Mouse (Mus musculus) forebrain, embryonic 14.5 days (tissue): ENCODE measurements around the gene Gimap4. TPM values are rescaled to one million over a fixed set of nuclear protein-coding genes. Genes with fewer than 3 reads are reported as not detected.

Source experiments
- ATAC-seq: fragments of 200-750 bp; cut with Nextera tagmentation; 2 replicates; pipeline ENCODE4 v1.8.0; 2017; ENCODE audit warnings: mild to moderate bottlenecking, moderate library complexity
- DNase-seq: peaks from one replicate; pipeline ENCODE4 v3.0.0-alpha.2; 2015; ENCODE audit warnings: low spot score
- H3K27ac ChIP-seq: fragments of 300-500 bp; sonication (generic); 2 replicates; pipeline ENCODE4 v1.5.1; 2014; ENCODE audit warnings: low read depth, mild to moderate bottlenecking, control low read depth, low read length, moderate library complexity
- H3K27me3 ChIP-seq: fragments of 300-500 bp; sonication (generic); replicated peaks from 2 replicates; pipeline ENCODE4 v1.6.1; 2014; ENCODE audit warnings: low read length, control low read depth, mixed read lengths; ENCODE audit not compliant: control insufficient read depth, insufficient read depth
- H3K36me3 ChIP-seq: fragments of 300-500 bp; sonication (generic); 2 replicates; pipeline ENCODE4 v1.6.1; 2014; ENCODE audit warnings: low read length, control low read depth; ENCODE audit not compliant: control insufficient read depth, insufficient read depth
- H3K4me1 ChIP-seq: fragments of 300-500 bp; sonication (generic); 2 replicates; pipeline ENCODE4 v1.6.1; 2014; ENCODE audit warnings: antibody characterized with exemption, low read length, control low read depth; ENCODE audit not compliant: control insufficient read depth, insufficient read depth
- H3K4me2 ChIP-seq: fragments of 300-500 bp; sonication (generic); 2 replicates; pipeline ENCODE4 v1.6.1; 2014; ENCODE audit warnings: mild to moderate bottlenecking, control low read depth, low read length
- H3K4me3 ChIP-seq: fragments of 300-500 bp; sonication (generic); 2 replicates; pipeline ENCODE4 v1.5.1; 2014; ENCODE audit warnings: low read depth, low read length, control low read depth
- H3K9ac ChIP-seq: fragments of 300-500 bp; sonication (generic); 2 replicates; pipeline ENCODE4 v1.6.1; 2014; ENCODE audit warnings: mild to moderate bottlenecking, low read length, control low read depth, moderate library complexity
- H3K9me3 ChIP-seq: fragments of 300-500 bp; sonication (generic); replicated peaks from 2 replicates; pipeline ENCODE4 v1.6.1; 2016; ENCODE audit warnings: low read length, control low read depth, mixed read lengths; ENCODE audit not compliant: control insufficient read depth
- WGBS: fragments of 180-500 bp; shearing (Covaris S2); extraction: QIAGEN DNeasy Blood & Tissue Kit; methylation state at CpG from one replicate; pipeline ENCODE4 v1.1.7; 2014; 5-methylcytosine and 5-hydroxymethylcytosine counted together
- polyA plus RNA-seq: library from polyadenylated mRNA; unstranded; fragments of >200 nt; fragmentation: Nextera tagmentation; extraction: Ambion mirVana; gene quantifications from 2 replicates; pipeline ENCODE4 v1.2.1, GENCODE M21; 2014

Gimap4 gene
- polyA plus RNA-seq, 1 experiment from 2014 or later: 1.9 TPM

GRCm38 (mm10) chr6:48737053-48737452 is 52.7 kb downstream of the Gimap4 start:
- Histone ChIP-seq H3K9ac (no peak overlapping the region), H3K4me1 (no peaks in the 10 kb centered on the region), H3K27me3 (peaks cover 6% of the 10 kb centered on the region), H3K4me2 (no peak overlapping the region), H3K36me3 (no peaks in the 10 kb centered on the region), H3K27ac (no peak overlapping the region), H3K4me3 (no peak overlapping the region), H3K9me3 (no peaks in the 10 kb centered on the region)
- no peak for ATAC-seq
- 79% methylated on average over 2 of the region's 2 CpGs for WGBS
- DNase-seq: no peak

DNA sequence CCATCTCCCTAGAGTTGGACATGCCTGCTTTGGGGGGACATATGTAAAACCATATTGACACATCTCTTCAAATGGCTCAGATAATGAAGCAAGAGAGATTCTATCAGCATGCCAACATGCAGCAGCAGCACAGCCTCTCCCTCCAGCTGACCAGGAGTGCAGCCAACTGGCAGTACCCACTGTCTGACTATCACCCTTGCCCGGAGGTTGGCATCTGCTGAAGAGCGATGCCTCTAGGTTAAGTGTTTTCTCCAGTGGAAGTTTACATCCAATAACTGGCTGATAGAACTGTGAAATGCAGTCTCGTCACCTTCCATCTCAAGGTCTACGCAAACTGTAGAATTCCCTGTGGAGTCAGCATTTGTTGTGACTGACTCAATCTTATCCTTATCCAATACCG is 53.3 kb downstream of the Gimap4 start:
- Histone ChIP-seq H3K4me2 (no peak overlapping the region), H3K9ac (no peak overlapping the region), H3K9me3 (no peaks in the 10 kb centered on the region), H3K4me3 (no peak overlapping the region), H3K27ac (no peak overlapping the region), H3K36me3 (no peaks in the 10 kb centered on the region), H3K4me1 (no peaks in the 10 kb centered on the region), H3K27me3 (peaks cover 13% of the 10 kb centered on the region)
- ATAC-seq: no peak
- no peak for DNase-seq
- 93% methylated on average over 5 of the region's 5 CpGs for WGBS

DNA sequence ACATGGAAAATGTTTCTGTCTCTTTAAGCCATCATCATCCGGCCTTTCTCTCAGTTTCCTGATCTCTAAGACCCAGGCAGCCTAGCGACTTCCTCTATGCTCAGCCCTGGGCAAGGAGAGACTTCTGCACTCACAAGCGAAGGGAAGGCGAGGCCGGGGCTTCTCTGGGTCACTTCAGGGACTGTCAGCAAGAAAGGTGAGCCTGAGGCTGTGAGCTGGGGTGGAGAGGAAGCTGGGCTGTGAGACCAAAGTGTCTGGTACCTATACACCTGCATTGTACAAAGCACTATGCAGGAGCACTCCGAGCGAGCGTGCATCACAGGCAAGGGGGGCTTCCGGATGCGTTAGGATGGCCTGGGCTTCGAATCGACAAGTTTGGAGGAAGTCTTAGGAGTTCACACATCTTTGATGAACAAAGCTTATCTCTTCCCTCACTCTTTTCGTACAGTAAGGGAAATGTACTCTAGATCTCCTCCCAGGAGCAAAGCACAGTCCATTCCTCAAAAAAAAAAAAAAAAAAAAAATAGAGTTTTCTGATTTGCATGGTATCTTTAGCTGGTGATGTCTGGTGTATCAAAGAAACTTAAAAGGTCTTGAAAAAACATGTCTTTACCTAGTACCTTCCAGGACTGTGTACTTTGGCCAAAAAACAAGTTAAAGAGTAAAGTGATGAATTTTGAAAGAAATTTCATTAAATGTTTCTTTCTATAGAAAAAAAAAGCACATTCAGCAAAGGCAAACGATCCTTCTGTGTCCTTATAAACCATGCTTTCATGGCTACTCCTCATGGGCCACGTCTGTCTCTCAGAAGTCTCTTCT is 54.8 kb downstream of the Gimap4 start, which contains the start of gene Gimap1:
Gene Gimap1 (plus strand): TSS at position 94 of the 819 bp plus-strand sequence.
- DNase-seq: no peak

GRCm38 (mm10) chr6:48739780-48740055 is 55.4 kb downstream of the Gimap4 start:
- Histone ChIP-seq H3K36me3 (no peaks in the 10 kb centered on the region), H3K27me3 (peaks cover 22% of the 10 kb centered on the region), H3K9me3 (no peaks in the 10 kb centered on the region), H3K4me1 (no peaks in the 10 kb centered on the region), H3K4me2 (no peak overlapping the region), H3K27ac (no peak overlapping the region), H3K4me3 (no peak overlapping the region), H3K9ac (no peak overlapping the region)
- WGBS: 91% methylated on average over 3 of the region's 3 CpGs
- DNase-seq (no peak), ATAC-seq (no peak)

More for the DNA sequence above, 54.8 kb downstream of the Gimap4 start, which contains the start of gene Gimap1:
- Histone ChIP-seq H3K9me3 (no peaks in the 10 kb centered on the region), H3K4me2 (no peak within 1 kb of the TSS), H3K27ac (no peak within 1 kb of the TSS), H3K9ac (no peak within 1 kb of the TSS), H3K4me3 (no peak within 1 kb of the TSS), H3K27me3 (peaks cover 21% of the 10 kb centered on the region), H3K36me3 (no peaks in the 10 kb centered on the region), H3K4me1 (no peaks in the 10 kb centered on the region)
- WGBS: 86% methylated on average over 15 of the region's 15 CpGs
- ATAC-seq: no peak

DNA sequence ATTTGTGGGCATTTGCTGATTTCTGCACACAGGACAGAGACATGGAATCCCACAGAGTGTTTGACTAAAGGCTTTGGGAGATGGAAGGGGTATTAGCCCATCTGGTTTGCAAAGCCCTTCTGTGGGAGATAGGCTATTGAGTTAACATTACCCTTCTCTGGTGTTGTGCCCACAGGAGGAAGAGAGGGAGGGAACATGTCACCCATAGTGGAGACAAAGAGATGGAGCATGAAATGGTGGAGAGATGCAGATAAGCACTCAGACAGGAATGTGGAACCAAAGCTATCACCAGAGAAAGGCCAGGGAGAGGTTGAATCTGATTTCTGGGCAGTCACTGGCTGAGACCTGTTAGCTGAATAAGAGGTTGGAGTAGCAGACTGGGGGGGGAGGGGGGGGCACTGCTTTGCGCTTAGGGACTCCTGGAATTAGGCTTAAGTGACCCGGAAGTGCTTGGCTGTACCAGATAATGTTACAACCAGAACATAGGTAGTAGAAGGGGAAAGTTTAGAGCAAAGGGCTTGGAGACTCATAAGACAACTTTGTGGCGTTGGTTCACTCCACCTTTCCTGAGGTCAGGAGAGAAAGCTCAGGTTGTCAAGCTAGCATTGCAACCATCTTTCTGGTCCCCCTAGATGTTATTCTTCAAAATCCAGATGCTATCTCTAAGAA is 56.3 kb downstream of the Gimap4 start:
- Histone ChIP-seq H3K36me3 (no peaks in the 10 kb centered on the region), H3K27ac (no peak overlapping the region), H3K4me2 (no peak overlapping the region), H3K9me3 (no peaks in the 10 kb centered on the region), H3K4me1 (no peaks in the 10 kb centered on the region), H3K4me3 (no peak overlapping the region), H3K9ac (no peak overlapping the region), H3K27me3 (peaks cover 22% of the 10 kb centered on the region)
- WGBS: 82% methylated on average over 3 of the region's 3 CpGs
- DNase-seq (no peak), ATAC-seq (no peak)

GRCm38 (mm10) chr6:48741273-48741672 is 56.9 kb downstream of the Gimap4 start:
- no peak overlapping the region for H3K4me2 ChIP-seq
- H3K9ac ChIP-seq: no peak overlapping the region
- ATAC-seq (no peak), DNase-seq (no peak)
- no peaks in the 10 kb centered on the region for H3K4me1 ChIP-seq
- no peak overlapping the region for H3K27ac ChIP-seq
- H3K36me3 ChIP-seq: no peaks in the 10 kb centered on the region
- no peaks in the 10 kb centered on the region for H3K9me3 ChIP-seq
- H3K27me3 ChIP-seq: peaks cover 22% of the 10 kb centered on the region
- no peak overlapping the region for H3K4me3 ChIP-seq
- 27% methylated on average over 3 of the region's 3 CpGs for WGBS

Other genes with a start within 250 kb of the Gimap4 start
- 27.1 and 29.9 TPM in 2 replicates for gene Zfp467, start 238.7 kb upstream of the Gimap4 start, polyA plus RNA-seq
- 0.06 and 0.48 TPM in 2 replicates for gene Sspo, start 236.3 kb upstream of the Gimap4 start, polyA plus RNA-seq
- 152 and 161 TPM in 2 replicates for gene Atp6v0e2, start 146.9 kb upstream of the Gimap4 start, polyA plus RNA-seq
- gene Lrrc61, start 129.8 kb upstream of the Gimap4 start, polyA plus RNA-seq: 10.7 and 10.9 TPM in 2 replicates
- 4.0 and 5.3 TPM in 2 replicates for gene Rarres2, start 111.8 kb upstream of the Gimap4 start, polyA plus RNA-seq
- gene Gm45021, start 94.9 kb upstream of the Gimap4 start, polyA plus RNA-seq: not detected in 2 replicates
- 27.3 and 34.3 TPM in 2 replicates for gene Repin1, start 90.7 kb upstream of the Gimap4 start, polyA plus RNA-seq
- gene Gm44965, start 90.6 kb upstream of the Gimap4 start, polyA plus RNA-seq: not detected in 2 replicates
- gene Zfp775, start 82.5 kb upstream of the Gimap4 start, polyA plus RNA-seq: 16.7 and 17.4 TPM in 2 replicates
- gene AI854703, start 57.8 kb upstream of the Gimap4 start, polyA plus RNA-seq: 8.2 and 9.7 TPM in 2 replicates
- gene Gimap8, start 37.3 kb upstream of the Gimap4 start, polyA plus RNA-seq: 0.15 and 0.17 TPM in 2 replicates
- 1.5 and 2.2 TPM in 2 replicates for gene Gimap9, start 8.4 kb upstream of the Gimap4 start, polyA plus RNA-seq
- gene Gimap6, start 23.7 kb downstream of the Gimap4 start, polyA plus RNA-seq: 7.2 and 8.3 TPM in 2 replicates
- gene Gm28053, start 34.1 kb downstream of the Gimap4 start, polyA plus RNA-seq: 0.84 TPM in 1 of 2 replicates, not detected in the other
- not detected in 2 replicates for gene Gimap7, start 34.1 kb downstream of the Gimap4 start, polyA plus RNA-seq
- 4.1 and 4.5 TPM in 2 replicates for gene Gimap1, start 54.5 kb downstream of the Gimap4 start, polyA plus RNA-seq
- 0.96 and 1.5 TPM in 2 replicates for gene Gimap5, start 61.6 kb downstream of the Gimap4 start, polyA plus RNA-seq
- gene Gimap3, start 86.3 kb downstream of the Gimap4 start, polyA plus RNA-seq: not detected in 2 replicates
- gene Tmem176a, start 156.4 kb downstream of the Gimap4 start, polyA plus RNA-seq: 18.8 and 23.8 TPM in 2 replicates
- 108 and 131 TPM in 2 replicates for gene Tmem176b, start 156.9 kb downstream of the Gimap4 start, polyA plus RNA-seq
- not detected in 2 replicates for gene Aoc1, start 188.3 kb downstream of the Gimap4 start, polyA plus RNA-seq
- not detected in 2 replicates for gene 1600015I10Rik, start 245.3 kb downstream of the Gimap4 start, polyA plus RNA-seq